Comparison of ENCODE assay signal across 28 mouse cellular contexts in genomic region chr11:118888426-118888825, GRCm38 (mm10). TPM values are rescaled to one million over a fixed set of nuclear protein-coding genes. Genes with fewer than 3 reads are reported as not detected.
DNase-seq lines count a peak whose midpoint lies in the region; ATAC-seq and TF ChIP-seq lines count a peak whose summit lies in the region.
"Had no signal": no experiment of that assay in that cellular context is flagged by ENCODE, and none has a peak within 500 bp of the region (broad histone marks: within the 10 kb centered on the region; RNA-seq: fewer than 3 reads in every experiment).

No protein-coding gene starts in this region.

- 76% methylated on average over 8 of the region's 8 CpGs for WGBS in midbrain, embryonic 11.5 days
- 82% methylated on average over 8 of the region's 8 CpGs for WGBS in midbrain, postnatal 0 days
- 74% methylated on average over 8 of the region's 8 CpGs for WGBS in forebrain, embryonic 10.5 days

- DNase-seq in cerebellum, adult 11-12 months, result peak; percentile 62
- no peak for DNase-seq in cerebellum, adult 11 months
- peak; percentile 67 for DNase-seq in cerebellum, adult 9-10 months
- no peak for DNase-seq in cerebellum, postnatal 4 days (ENCODE audit: low spot score in 2 of 2)
- peak; percentile 64 for DNase-seq in midbrain, embryonic 11.5 days (ENCODE audit: low spot score, missing footprints)
- DNase-seq in midbrain, postnatal 0 days (ENCODE audit: low spot score), result no peak
- no peak for DNase-seq in forebrain, embryonic 10.5 days (ENCODE audit: extremely low spot score, low spot score)
- DNase-seq: adrenal gland, postnatal 10 days; adrenal gland, postnatal 36 days; embryo, embryonic 11 days; gastrocnemius, postnatal 10 days; gastrocnemius, postnatal 36 days; heart, adult 2 months; heart, postnatal 14 days; heart, postnatal 4 days had no signal

- H3K9me3 ChIP-seq in midbrain, embryonic 11.5 days (ENCODE audit: control insufficient read depth, low read length), result no peaks in the 10 kb centered on the region
- H3K9me3 ChIP-seq in midbrain, postnatal 0 days (ENCODE audit: low read length), result no peaks in the 10 kb centered on the region
- H3K9me3 ChIP-seq in forebrain, embryonic 10.5 days, result no peaks in the 10 kb centered on the region
- H3K9me3 ChIP-seq: embryonic facial prominence, embryonic 10.5 days; embryonic facial prominence, embryonic 13.5 days; forebrain, embryonic 13.5 days; heart, embryonic 10.5 days had no signal

- H3K27me3 ChIP-seq in midbrain, embryonic 11.5 days (ENCODE audit: control insufficient read depth, insufficient read depth, low read length), result no peaks in the 10 kb centered on the region
- no peaks in the 10 kb centered on the region for H3K27me3 ChIP-seq in midbrain, postnatal 0 days (ENCODE audit: insufficient read depth, low read length)
- H3K27me3 ChIP-seq in forebrain, embryonic 10.5 days (ENCODE audit: poor library complexity, severe bottlenecking), result peaks cover 32% of the 10 kb centered on the region; the same call in 1 of the 2 replicates
- H3K27me3 ChIP-seq: forebrain, embryonic 13.5 days had no signal

- no peak overlapping the region for H3K4me3 ChIP-seq in midbrain, embryonic 11.5 days (ENCODE audit: low read depth, low read length)
- H3K4me3 ChIP-seq in midbrain, postnatal 0 days (ENCODE audit: low read depth, low read length), result no peak overlapping the region
- H3K4me3 ChIP-seq in forebrain, embryonic 10.5 days, result no peak overlapping the region
- H3K4me3 ChIP-seq: embryonic facial prominence, embryonic 10.5 days; embryonic facial prominence, embryonic 13.5 days; erythroblast, embryonic 14.5 days; forebrain, embryonic 13.5 days; heart, adult 2 months; heart, embryonic 10.5 days; heart, embryonic 13.5 days had no signal

- no peak for ATAC-seq in midbrain, embryonic 11.5 days (ENCODE audit: low FRiP score)
- no peak for ATAC-seq in midbrain, postnatal 0 days (ENCODE audit: low FRiP score)
- ATAC-seq: forebrain, embryonic 13.5 days; forebrain, embryonic 16.5 days; hindbrain, postnatal 0 days; inflammation-experienced regulatory T-cells, adult 6 months; intestine, embryonic 16.5 days had no signal

- no peak overlapping the region for H3K4me2 ChIP-seq in midbrain, embryonic 11.5 days
- H3K4me2 ChIP-seq in midbrain, postnatal 0 days (ENCODE audit: low read depth, low read length, poor library complexity, severe bottlenecking), result no peak overlapping the region
- H3K4me2 ChIP-seq: embryonic facial prominence, embryonic 13.5 days; forebrain, embryonic 13.5 days; heart, embryonic 13.5 days; hindbrain, embryonic 14.5 days had no signal

- H3K4me1 ChIP-seq in midbrain, embryonic 11.5 days (ENCODE audit: control insufficient read depth, insufficient read depth, low read length), result peaks cover 7% of the 10 kb centered on the region; the same call in 1 of the 2 replicates
- 0 out of 2 replicates have a peak, but pooled peaks cover 6% of the 10 kb centered on the region for H3K4me1 ChIP-seq in midbrain, postnatal 0 days (ENCODE audit: insufficient read depth, low read length)
- H3K4me1 ChIP-seq in forebrain, embryonic 10.5 days, result peaks cover 17% of the 10 kb centered on the region
- H3K4me1 ChIP-seq: embryonic facial prominence, embryonic 13.5 days; heart, embryonic 10.5 days; heart, embryonic 13.5 days had no signal

- H3K9ac ChIP-seq in midbrain, embryonic 11.5 days (ENCODE audit: low read length), result no peak overlapping the region
- H3K9ac ChIP-seq in midbrain, postnatal 0 days (replicated peaks; ENCODE audit: low read length, poor library complexity, severe bottlenecking), result no peak overlapping the region
- H3K9ac ChIP-seq: embryonic facial prominence, embryonic 13.5 days; forebrain, embryonic 13.5 days; heart, embryonic 13.5 days; hindbrain, embryonic 14.5 days had no signal

- TF ChIP-seq CTCF in midbrain, postnatal 0 days (IDR thresholded peaks at IDR 0.05), result no peak

- H3K36me3 ChIP-seq in midbrain, embryonic 11.5 days (ENCODE audit: control insufficient read depth, insufficient read depth, low read length), result 0 out of 2 replicates have a peak, but pooled peaks cover 2% of the 10 kb centered on the region
- no peaks in the 10 kb centered on the region for H3K36me3 ChIP-seq in midbrain, postnatal 0 days (ENCODE audit: insufficient read depth, low read length)
- H3K36me3 ChIP-seq in forebrain, embryonic 10.5 days (replicated peaks), result no peaks in the 10 kb centered on the region
- H3K36me3 ChIP-seq: embryonic facial prominence, embryonic 10.5 days; embryonic facial prominence, embryonic 13.5 days; heart, embryonic 10.5 days; heart, embryonic 13.5 days had no signal

- no peak overlapping the region for H3K27ac ChIP-seq in midbrain, embryonic 11.5 days (ENCODE audit: low read depth, low read length)
- H3K27ac ChIP-seq in midbrain, postnatal 0 days (ENCODE audit: low read depth, low read length), result no peak overlapping the region
- no peak overlapping the region for H3K27ac ChIP-seq in forebrain, embryonic 10.5 days
- H3K27ac ChIP-seq: embryonic facial prominence, embryonic 10.5 days; embryonic facial prominence, embryonic 13.5 days; forebrain, embryonic 13.5 days; heart, adult 2 months; heart, embryonic 10.5 days; heart, embryonic 13.5 days; hindbrain, embryonic 14.5 days; hindbrain, postnatal 0 days had no signal

RNA-seq across cellular contexts. Expression of gene Rbfox3, which starts 23.0 kb away (rescaled TPM):
- 7.1 and 8.2 TPM in 2 replicates for polyA plus RNA-seq in midbrain, embryonic 11.5 days (2014; fragmentation: Nextera tagmentation; extraction: Ambion mirVana)
- 41.2 and 60.3 TPM in 2 replicates for total RNA-seq in midbrain, postnatal 0 days (2014; rRNA removed)
- 72.5 and 73.3 TPM in 2 replicates for polyA plus RNA-seq in midbrain, postnatal 0 days (2015; fragmentation: Nextera tagmentation; extraction: Ambion mirVana)
- 2.0 and 2.6 TPM in 2 replicates for polyA plus RNA-seq in forebrain, embryonic 10.5 days (2016; fragmentation: Nextera tagmentation; extraction: Ambion mirVana)
- total RNA-seq: common myeloid progenitor, adult 5-6 weeks; granulocyte monocyte progenitor cell, adult 5-6 weeks had no signal
- polyA plus RNA-seq: heart, adult 2 months had no signal

Comparison
In these comparisons a context has a peak if more than half of its experiments do, and no peak if none do; other contexts are left out.
1. DNase-seq: peak in cerebellum, adult 11-12 months (single experiment), cerebellum, adult 9-10 months (single experiment) and midbrain, embryonic 11.5 days (single experiment); none in cerebellum, adult 11 months (single experiment), cerebellum, postnatal 4 days (0 of 2), midbrain, postnatal 0 days (single experiment) and forebrain, embryonic 10.5 days (single experiment).